Mouse (Mus musculus) embryo, embryonic 10.5 days (tissue): Measurements from ENCODE around the gene Wars.

ENCODE experiments used
- DNase-seq: peaks from one replicate; pipeline ENCODE4 v3.0.0-alpha.2; 2015; ENCODE audit warnings: low spot score

Gene Wars

DNA sequence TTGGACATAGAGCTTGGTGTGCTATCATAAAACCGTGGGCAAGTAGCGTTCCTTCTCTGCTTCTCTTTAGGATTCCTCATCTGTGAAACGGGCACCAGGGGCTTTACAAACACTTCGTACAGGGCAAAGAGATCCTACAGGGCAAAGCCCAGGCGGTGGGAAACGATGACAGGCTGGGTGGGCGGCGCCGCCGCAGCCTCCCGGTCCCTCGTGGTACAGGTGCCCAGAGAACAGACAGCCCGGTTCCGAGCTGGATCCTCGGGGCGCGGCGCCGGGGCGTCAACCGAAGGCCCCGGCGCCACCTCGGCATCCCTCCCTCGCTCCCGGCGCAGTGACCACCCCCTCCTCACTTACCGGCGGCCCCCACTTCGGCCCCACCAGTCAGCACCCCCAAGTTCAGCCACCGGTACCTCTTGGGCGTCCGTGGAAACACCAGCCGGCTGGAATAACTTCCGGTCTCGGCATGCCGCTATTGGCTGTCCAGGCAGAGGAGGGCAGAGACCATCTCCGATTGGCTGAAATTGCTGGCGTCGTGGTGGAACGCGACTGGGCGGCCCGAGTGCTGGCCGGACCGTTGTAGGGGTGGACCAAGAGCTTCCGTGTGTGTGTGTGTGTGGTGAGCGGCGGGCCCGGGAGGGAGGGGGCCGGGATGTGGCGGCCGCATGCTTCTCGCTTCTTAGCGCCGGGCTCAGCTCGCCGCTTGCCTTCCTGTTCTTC lies at the start of gene Wars:
Wars (minus strand) TSS at position 460 of the 717 bp plus-strand sequence.
- DNase-seq, result peak; percentile 97

DNA sequence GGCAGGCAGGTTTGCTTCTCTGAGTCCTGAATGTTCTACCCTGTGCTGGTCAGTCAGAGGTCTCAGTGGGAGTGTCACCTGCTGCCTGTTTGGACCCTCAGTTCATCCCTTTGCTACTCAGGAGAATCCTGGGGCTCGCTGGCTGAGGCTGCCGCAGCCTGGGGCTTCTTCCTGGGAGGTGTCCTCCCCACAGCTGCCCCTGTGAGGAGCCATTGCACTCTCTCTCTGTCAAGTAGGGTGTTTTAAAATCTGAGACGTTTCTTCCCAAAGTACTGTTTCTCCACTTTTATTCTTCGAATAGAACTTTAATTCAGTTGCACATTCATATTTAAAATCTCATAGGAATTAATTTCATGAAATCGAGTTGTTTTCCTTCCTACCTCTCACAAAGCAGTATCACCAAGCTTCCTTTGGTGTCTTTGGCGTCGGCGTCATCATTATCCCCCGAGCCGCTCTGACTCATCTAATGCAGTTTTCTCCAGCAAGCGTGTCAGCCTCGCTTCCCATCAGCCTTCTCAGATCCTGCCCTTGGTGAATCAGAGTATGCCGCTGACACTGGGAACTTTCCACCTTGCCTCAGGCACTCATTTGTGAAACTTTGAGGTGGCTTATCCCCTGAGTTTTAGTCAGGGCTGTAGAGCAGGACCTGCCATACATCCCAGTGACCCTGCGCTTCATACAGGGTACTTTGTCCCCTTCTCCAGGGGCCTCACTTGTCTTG lies 48.4 kb upstream of the Wars start:
- no peak for DNase-seq

DNA sequence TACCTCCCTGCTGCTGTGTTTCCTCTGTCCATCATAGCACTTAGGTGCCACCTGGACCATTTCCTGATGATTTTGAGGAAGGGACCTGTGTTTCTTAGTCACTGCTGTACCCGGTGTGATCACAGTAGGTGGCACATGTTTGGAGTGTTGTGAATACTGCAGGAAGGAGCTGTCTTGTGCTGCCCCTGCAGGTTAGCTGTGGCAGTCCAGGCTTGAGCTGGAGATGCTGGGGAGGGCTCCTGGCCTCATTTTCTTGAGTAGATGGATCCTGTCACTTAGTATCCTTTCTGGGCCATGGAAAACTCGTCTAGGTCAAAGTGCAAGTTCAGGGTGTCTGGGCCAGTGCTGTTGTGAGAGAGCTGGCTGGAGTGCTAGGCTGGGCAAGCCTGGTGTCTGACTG lies 47.3 kb upstream of the Wars start:
- DNase-seq, result no peak

DNA sequence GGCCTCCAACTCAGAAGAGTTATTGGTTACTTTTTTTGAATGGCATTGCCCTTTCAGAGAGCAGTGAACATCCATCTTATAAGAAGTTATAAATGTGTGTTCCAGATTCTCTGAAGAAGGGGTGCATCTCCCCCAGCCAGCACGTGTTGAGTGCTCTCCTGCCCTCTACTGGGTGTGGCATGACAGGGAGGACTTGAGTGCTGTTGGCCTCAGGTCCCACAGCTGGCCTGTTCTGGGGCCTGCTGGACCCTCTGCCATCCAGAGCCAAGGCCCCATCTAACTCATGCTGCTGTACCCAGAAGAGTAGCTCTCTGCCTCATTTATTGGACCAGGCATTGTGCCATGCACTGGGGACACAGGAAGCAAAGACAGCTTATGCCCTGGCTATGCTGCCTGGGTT lies 46.3 kb upstream of the Wars start:
- no peak for DNase-seq

DNA sequence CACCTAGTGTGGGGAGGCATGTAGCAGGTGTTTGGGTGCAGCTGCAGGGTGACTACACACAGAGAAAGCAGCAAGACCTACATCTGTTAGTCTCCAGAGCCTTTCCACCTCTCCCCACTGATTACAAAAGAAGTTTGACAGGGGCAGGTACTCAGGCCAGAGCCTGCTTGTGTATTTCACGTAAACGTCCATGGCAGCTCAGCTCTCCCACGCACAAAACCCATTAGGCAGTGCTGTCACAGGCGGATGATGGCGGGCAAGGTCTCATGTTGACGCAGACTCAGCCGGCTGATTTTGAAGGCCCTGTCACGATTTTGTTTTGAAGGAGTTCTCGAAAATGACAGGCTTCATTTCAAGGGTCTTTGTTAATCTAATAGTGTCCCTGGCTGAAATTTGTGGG lies 45.3 kb upstream of the Wars start:
- DNase-seq, result no peak

DNA sequence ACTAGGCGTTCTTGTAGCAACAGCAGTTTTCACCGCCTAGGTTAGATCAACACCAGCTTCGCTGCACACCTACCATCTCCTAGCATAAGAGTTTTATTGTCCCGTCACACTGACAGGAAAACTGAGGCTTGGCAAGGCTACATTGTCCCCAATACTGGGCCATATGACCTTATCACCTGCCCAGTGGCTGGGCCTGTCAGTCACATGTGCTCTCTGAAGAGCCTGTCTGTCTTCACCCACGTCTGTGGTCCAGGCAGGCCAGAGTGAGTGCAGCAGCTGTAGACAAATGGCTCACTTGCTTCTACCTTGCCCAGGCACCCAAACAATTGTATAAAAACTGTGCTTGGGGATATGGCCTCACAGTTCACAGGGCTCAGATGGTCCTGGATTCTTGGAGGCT lies 44.9 kb upstream of the Wars start:
- no peak for DNase-seq

DNA sequence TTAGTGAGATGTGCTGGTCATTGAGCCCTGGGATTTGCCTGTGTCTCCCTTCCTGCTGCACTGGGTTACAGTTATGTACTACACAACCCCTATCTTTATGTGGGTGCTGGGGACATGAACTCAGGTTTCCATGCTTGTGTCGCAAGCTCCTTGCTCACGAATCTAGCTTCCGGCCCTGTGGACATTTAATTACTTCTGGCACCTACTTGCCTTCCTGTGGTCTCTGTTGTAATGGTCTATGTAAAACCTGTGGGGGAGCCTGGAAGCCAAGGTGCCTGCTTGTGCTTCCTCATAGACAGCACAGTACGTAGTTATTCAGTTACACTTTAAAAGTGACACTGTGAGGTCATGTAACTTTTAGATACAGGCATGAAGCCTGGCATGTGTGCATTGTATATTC lies 43.5 kb upstream of the Wars start:
- DNase-seq, result no peak

DNA sequence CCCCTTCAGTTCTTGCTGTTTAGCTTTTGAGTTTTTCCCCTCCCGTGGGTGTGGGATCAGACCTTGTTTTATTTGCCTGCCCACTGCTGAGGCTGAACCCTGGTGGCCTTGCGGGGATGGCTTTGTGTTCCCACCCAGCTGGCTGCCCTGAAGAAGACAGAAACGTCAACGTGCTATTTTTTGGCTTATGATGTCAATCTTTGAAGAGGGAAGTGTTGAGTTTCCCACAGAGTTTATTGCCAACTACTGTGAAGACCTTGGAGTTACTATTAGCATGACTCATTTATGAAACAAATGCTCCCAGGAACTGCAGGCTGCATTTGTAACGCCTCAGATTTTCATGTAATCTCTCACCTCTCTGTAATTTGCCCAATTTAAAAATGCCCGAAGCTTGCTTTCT lies 42.9 kb upstream of the Wars start:
- DNase-seq, result no peak

DNA sequence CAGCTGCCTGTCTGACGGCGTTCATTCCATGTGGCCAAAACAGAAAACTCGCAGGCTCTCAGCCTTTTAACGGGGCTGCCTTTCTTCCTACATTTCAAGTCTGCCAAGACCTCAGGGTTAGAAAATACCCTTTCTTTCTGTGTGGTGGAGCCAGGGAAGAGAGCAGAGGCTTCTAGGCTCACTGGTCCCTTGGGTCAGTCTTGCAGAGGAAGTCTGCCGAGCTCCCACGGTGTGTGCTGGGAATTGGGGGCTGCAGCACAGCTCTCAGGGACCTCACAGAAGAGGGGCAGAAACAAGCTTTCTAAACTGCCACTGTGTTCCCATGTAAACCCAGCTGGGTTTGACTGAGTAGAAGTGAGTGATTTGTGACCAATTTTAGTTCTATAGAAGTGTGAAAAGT lies 40.3 kb upstream of the Wars start:
- no peak for DNase-seq

DNA sequence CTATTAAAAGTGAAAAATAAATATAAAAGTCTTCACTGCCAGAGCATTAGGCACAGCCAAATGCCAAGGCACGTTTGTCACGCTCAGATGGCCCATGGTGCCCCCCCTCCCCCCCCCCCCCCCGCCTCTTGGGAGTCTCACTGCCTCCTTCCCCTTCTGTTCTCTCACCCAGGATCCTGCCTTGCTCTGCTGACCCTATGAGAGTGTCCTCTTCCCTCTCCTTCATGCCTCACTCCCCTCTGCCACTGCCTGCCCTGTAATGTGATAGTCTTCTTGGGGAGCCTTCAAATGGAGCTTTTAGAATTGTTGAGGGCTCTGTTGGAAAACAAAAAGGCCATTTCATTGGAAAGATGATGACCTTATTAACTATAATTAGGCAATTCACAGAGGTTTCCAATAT lies 38.1 kb upstream of the Wars start:
- no peak for DNase-seq

DNA sequence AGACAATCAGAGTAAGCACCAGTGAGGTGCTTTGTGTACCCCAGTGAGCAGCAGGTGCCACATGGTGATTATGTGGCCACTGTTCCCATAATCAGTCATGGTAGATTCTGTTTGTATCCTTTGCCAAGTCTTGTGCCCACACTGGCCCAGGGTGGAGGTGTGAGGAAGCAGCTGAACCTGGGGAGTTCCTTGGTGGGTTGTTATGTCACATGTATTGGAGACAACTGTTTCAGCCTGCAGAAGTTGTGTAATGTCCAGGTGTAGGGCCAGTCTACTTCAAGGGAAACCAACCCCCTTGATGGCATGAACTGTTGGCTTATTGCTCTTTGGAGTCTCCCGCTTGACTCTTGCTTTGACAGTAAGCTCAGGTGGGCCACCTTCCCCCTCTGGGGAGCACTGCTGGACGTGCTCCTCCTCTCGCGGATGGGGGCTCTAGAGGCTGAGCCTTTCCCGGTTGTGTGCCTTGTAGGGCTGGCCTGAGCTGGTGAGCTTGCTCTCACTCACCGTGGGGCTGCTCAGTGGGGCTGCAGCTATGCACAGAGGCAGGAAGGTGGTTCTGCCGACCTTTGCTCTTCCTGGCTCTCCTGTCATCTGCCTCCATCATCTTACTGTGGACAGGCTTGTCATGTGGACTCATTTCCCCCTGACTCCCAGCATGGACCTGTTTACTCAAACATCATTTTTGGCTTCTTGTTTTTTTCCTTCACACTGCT lies 37.5 kb upstream of the Wars start:
- DNase-seq, result no peak

DNA sequence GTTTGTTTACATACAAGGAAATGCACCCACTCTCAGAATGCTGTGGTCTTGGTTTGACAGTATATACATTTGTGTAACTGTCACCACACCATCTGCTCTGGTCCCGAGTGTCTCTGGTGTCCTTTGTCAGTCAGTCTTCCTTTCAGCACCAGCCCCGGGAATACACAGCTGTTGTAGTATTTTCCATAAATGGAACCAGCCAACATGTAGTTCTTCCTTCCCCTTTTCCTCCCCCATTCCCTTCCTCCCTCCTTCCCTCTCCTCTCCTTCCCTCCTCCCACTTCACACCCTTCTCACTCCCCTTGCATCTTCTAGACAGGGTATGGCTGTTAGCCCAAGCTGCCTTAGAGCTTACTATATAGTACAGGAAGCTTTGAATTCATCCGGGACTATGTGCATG lies 35.5 kb upstream of the Wars start:
- DNase-seq, result no peak

DNA sequence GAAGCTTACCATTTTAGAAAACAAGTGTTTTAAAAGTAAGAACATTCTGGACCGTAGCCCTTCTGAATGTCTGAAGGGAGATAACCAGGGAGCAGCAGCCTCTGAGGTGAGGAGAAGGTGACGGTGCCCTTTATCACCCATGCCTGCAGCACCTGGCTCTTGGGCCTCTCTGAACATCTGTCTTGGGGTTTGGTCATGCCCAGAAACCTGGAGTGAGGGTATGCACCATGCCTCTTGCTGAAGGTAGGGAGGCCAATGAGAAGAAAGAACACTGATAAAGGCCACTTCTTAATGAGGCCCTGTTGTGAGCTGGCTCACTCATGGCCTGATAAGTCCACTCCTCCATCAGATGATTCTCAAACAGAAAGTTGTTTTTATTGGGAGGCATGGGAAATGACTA lies 34.3 kb upstream of the Wars start:
- DNase-seq, result no peak

DNA sequence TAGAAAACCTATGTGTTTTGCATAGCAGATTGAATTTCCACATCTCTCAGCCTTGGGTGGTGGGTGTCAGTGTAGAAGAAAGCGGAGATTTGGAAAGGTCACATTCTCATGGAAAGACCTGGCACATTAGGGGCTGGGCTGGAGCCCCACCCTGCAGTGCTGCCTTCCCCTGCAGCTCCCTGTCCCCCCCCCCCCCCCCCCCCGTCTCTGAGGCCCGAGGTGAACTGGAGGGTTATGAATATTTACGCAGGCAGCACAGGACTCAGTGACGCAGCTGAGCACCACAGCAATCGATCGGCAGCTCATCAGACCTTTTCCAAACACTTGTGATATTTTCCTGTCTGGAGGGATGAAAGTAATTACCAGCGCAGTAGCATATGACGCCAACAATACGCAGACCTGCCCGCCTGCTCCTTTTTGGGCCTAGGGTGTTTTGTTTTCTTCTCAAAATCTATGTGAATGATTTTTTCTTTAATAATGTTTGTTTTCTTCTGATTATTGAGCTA lies 32.7 kb upstream of the Wars start:
- DNase-seq, result no peak

DNA sequence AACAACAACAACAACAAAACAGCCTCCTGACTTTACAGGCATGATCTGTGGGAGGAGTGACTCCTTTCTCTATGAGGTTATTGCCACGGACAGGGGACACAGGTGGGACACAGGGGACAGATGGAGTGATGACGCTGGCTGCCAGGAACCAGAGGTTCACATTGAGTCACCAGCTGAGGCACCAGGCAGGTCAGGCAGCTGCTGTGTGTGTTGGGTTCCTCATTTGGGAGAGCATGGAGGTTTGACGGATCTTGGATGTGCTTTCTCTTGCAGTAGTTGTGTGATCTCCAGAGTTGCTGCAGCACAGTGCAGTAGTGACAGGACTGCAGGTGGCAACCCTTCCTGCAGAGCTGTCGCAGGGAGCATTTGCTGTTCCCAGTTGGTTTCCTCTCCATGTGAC lies 24.8 kb upstream of the Wars start:
- DNase-seq, result no peak

DNA sequence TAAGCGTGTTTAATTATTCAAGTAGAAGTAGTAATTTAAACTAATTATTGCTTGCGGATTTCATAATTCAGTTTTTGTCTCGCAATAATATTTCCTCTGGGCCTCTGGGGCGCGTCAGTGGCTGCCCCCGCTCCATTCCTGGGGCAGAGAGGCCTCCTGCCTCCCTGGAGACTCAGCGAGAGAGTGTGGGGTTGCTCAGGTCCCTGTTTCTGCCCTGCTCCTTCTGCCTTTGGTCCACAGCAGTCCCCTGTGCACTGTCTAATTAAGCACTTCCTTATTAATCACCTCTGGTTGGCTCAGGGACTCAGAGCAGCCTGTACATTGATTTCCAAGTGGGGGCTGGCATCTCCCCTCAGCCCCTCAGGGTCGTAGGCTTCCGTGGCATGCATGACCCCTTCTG lies 23.5 kb upstream of the Wars start:
- no peak for DNase-seq

DNA sequence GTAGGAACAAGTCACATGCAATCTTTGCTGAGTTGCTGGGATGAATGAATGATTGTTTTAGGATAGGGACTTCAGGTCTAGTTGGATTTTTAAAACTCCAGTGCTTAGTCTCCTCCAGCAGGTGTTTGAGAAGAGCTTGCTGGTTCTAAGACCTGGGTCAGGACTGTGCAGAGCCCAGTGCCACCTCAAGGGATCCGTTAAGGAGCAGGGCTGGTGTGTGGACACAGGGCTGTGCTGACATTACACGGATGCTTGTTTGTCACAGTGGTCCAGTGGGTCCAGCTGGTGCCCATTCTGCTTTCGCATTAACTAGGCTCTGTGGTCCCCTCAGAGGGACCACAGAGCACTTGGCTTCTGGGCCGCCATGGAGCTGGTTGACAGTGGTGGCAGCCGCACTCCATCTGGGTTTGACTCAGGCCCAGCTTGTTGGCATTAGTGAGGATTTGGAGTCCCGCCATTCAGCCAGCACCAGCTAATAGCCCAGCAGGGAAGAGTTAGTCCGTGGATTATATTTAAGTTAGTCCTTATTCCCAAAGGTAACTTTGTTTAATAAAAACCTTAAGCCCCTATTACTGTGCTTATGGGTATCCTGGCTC lies 22.6 kb upstream of the Wars start:
- no peak for DNase-seq

DNA sequence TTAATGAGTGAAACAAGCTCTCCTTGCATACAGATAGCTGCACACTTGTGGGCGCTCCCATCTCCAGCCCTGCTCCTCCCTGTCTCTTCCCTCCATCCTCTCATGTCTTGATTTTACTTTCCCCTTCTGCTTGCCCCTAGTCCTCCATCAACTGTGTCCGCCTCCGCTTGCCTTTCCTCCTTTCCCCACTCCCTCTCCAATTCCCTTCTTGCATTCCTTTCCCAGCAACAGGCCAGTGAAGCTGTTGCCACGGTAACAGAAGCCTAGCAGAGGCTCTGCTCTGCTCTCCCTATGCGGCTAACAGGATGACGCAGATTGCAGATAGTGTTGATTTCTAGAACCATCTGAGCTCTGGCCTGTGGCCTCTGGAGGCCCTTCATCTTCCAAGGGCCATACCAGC lies 21.9 kb upstream of the Wars start:
- DNase-seq, result peak; percentile 82

DNA sequence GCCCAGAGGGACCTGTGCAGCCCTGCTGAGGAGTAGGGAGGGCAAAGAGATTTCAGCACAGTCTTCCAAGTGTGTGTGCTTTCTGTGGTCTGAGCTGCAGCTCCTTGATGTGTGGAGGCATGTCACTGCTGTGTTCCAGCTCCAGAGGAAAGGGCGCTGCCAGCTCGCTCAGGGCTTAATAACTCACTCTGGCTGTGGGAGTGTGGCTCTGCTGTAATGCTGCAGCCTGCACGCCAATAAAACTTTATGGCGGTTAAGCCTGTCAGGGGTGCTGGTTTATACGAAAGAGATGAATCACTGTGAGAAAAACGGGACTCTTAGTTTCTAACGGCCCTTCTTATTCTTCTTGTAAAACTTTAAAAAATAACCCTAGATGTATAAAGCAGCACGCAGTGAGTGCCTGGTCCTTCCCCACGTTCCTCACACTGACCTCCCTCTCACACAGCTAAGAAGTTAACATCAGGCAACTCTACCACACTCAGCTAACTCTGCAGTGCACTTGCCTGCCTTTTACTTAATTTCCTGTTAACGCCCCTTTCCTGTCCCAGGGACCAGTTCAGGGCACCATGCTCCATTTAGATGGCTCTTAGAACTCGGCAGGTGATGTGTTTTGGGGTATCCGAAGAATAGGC lies 20.9 kb upstream of the Wars start:
- peak; percentile 38 for DNase-seq

DNA sequence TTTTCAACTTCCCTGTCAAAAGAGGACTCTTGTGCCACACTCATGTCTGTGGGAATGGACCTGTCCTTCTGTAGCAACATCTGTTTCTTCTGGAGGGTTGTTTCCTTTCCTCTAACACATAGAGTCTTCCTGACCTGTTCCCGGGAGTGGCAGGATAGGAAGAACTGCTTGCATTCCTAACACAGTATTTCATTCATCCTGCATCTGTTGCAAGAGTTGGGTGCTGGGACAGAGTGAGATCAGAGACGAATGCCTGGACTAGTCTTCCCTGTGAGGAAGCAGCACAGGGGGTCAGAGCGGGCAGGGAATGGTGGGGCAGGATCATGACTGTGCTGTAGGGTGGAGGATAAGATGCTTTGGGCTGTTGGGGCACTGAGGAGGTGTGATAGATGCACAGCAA lies 20.2 kb upstream of the Wars start:
- DNase-seq, result no peak

DNA sequence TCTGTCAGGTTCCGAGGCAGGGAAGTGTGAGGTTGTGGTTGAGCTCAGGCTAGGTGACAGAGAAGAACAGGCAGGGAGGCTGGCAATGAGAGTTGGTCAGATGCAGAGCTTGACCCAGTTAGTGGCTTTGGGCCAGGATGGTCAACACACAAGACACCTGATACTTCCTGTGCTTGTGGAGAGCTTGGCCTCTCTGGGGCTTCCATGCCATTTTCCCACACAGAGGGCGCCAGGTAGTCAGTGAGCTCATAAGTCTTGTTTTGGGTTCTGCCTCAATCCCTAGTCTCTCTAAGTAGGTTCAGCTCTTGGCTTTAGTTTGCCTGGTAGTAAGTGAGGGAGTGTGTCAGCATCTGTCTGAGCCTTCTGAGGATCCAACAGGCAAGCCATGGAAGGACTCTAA lies 18.5 kb upstream of the Wars start:
- no peak for DNase-seq

DNA sequence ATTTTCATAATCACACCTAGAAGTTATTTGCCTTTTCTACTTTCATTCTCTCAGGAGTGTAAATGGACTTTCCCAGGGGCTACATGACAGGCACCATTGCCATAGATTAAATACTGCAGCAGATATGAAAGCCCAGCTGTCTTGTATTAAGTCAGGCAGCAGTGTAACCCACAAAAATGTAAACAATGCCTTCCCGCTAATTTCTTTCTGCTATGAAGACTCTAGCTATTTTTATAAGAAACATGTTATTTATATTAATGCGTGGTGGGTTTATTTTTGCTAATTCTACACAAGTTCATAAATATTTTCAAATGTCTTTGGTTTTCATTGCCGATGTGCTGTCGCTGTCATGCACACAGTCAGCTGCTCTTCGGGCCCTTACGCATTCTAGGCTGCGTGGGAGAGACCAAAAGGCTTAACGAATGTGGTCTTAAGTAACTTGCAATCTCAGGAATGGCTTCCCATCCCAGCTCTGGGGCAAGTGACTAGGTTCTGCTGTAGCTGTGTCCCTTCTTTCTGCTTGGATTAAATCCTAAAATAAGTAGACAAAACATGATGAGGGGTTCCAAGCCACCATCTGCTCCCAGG lies 16.0 kb upstream of the Wars start:
- DNase-seq, result no peak
